Mouse (Mus musculus): Measurements from ENCODE around the gene Nanos1. TPM values are rescaled to one million over a fixed set of nuclear protein-coding genes. Genes with fewer than 3 reads are reported as not detected.

The Nanos1 gene
- polyA plus RNA-seq, 1 experiment = 0.48 TPM

DNA sequence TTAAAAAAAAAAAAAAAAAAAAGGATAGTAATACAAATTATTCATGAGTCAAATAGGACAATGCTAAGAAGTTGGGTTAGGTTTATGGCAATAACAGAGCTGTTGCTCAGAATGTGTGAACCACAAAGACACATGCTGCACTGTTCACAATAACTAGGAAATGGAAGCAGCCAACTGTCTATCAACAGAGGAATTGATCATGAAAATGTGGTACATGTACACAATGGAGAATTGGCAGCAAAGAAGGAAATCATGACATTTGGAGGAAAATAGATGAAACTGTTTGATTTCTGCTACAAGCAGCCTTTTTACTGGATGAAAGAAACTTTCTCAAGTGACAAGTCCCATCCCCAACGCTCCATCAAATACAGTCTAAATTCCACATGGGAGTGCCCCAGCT, 23.8 kb upstream of the Nanos1 start:
- WGBS = 70% methylated on average over 1 of the region's 1 CpGs
- H3K27me3 ChIP-seq (ENCODE audit: control insufficient read depth, insufficient read depth, low read length) = no peaks in the 10 kb centered on the region; the same call in 1 of the 2 replicates
- no peak overlapping the region for H3K4me3 ChIP-seq (ENCODE audit: low read depth, low read length)
- H3K4me1 ChIP-seq (ENCODE audit: control insufficient read depth, insufficient read depth, insufficient read length, low read length) = no peaks in the 10 kb centered on the region
- TF ChIP-seq POLR2A (IDR thresholded peaks at IDR 0.05; ENCODE audit: low read depth, low read length) = no peak
- TF ChIP-seq CTCF (IDR thresholded peaks at IDR 0.05; ENCODE audit: extremely low read depth, insufficient read length, insufficient replicate concordance, low read depth, low read length) = no peak
- no peaks in the 10 kb centered on the region for H3K36me3 ChIP-seq (ENCODE audit: control insufficient read depth, insufficient read depth, low read length)
- no peak overlapping the region for H3K27ac ChIP-seq (ENCODE audit: insufficient read depth, low read depth, low read length)

DNA sequence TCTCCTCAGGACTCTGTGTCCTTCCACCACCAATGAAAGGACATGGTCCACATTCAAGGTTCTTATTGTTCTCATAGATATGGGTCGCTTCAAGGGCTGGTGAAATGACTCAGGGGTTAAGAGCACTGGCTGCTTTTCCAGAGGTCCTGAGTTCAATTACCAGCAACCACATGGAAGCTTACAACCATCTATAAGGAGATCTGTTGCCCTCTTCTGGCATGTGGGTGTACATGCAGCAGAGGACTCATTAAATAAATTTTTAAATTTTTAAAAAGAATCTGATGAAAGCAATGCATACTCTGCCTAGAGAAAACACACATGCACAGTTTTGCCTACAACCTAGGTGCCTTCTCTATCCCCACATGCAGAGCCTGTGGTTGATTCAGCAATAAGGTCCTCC, 15.2 kb upstream of the Nanos1 start:
- no peaks in the 10 kb centered on the region for H3K36me3 ChIP-seq (ENCODE audit: control insufficient read depth, insufficient read depth, low read length)
- no peak overlapping the region for H3K27ac ChIP-seq (ENCODE audit: insufficient read depth, low read depth, low read length)
- 40% methylated on average over 1 of the region's 1 CpGs for WGBS
- H3K27me3 ChIP-seq (ENCODE audit: control insufficient read depth, insufficient read depth, low read length) = no peaks in the 10 kb centered on the region
- TF ChIP-seq POLR2A (IDR thresholded peaks at IDR 0.05; ENCODE audit: low read depth, low read length) = no peak
- TF ChIP-seq CTCF (IDR thresholded peaks at IDR 0.05; ENCODE audit: extremely low read depth, insufficient read length, insufficient replicate concordance, low read depth, low read length) = no peak
- H3K4me3 ChIP-seq (ENCODE audit: low read depth, low read length) = no peak overlapping the region
- no peaks in the 10 kb centered on the region for H3K4me1 ChIP-seq (ENCODE audit: control insufficient read depth, insufficient read depth, insufficient read length, low read length)

DNA sequence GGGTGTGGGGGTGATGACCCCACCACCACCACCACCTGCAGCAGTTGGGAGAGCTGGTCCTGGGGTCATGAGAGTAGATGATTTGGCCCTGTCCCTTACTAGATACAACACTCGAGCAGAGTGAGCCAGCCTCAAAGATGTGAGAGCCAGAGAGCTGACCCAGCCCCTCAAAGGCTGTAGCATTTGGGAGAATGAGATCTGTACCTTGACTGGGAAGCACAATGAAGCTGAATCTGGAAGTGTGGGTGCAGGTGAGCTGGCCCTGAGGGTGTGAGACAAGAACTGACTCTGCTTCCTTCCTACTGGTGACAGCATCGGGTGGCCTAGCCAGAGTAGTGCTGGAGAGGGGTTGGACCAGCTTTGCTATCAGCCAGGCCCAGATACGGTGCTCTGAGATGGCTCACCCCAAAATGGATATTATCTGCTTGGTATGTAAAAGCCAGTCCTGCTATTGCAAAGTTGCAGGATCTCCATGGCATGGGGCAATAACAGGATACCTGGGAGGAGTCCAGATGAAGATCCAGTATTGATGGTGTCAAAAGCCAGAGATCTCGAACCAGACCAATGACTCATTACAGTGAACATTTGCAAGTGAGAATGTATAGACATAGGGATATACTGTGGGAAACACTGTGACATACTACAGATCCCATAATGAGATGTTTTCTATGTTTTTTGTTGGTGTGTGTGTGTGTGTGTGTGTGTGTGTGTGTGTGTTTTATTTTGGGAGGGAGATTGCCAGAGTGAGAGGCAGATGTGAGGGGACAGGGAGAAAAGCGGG, 11.8 kb upstream of the Nanos1 start:
- WGBS = 63% methylated on average over 5 of the region's 5 CpGs
- TF ChIP-seq CTCF (IDR thresholded peaks at IDR 0.05; ENCODE audit: extremely low read depth, insufficient read length, insufficient replicate concordance, low read depth, low read length) = no peak
- TF ChIP-seq POLR2A (IDR thresholded peaks at IDR 0.05; ENCODE audit: low read depth, low read length) = no peak
- no peak overlapping the region for H3K4me3 ChIP-seq (ENCODE audit: low read depth, low read length)

DNA sequence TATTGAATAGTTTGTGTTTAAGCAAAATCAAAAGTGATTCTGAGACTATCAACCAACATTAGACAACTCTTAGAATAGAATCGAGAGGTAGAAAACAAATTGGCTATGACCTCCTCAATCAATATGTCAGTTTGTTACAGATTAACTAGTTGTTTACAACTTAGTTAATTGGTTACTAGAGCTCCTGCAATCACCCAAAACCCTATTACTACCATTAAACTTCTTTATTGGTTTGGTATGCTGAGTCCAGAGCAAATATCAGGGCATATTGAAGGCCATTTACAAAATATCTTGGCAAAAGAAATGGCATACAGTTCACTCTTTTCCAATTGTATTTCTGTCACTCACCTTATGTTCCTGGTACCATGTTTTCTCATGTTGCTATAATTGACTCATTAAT, 8.0 kb upstream of the Nanos1 start:
- 29% methylated on average over 1 of the region's 1 CpGs for WGBS
- Histone ChIP-seq H3K36me3 (ENCODE audit: control insufficient read depth, insufficient read depth, low read length) (no peaks in the 10 kb centered on the region), H3K27ac (ENCODE audit: insufficient read depth, low read depth, low read length) (no peak overlapping the region), H3K27me3 (ENCODE audit: control insufficient read depth, insufficient read depth, low read length) (no peaks in the 10 kb centered on the region), H3K4me3 (ENCODE audit: low read depth, low read length) (no peak overlapping the region), H3K4me1 (ENCODE audit: control insufficient read depth, insufficient read depth, insufficient read length, low read length) (no peaks in the 10 kb centered on the region)
- TF ChIP-seq POLR2A (IDR thresholded peaks at IDR 0.05; ENCODE audit: low read depth, low read length) = no peak
- TF ChIP-seq CTCF (IDR thresholded peaks at IDR 0.05; ENCODE audit: extremely low read depth, insufficient read length, insufficient replicate concordance, low read depth, low read length) = no peak

More for the DNA sequence above, 11.8 kb upstream of the Nanos1 start:
- Histone ChIP-seq H3K4me1 (ENCODE audit: control insufficient read depth, insufficient read depth, insufficient read length, low read length) (no peaks in the 10 kb centered on the region), H3K27me3 (ENCODE audit: control insufficient read depth, insufficient read depth, low read length) (no peaks in the 10 kb centered on the region), H3K27ac (ENCODE audit: insufficient read depth, low read depth, low read length) (no peak overlapping the region), H3K36me3 (ENCODE audit: control insufficient read depth, insufficient read depth, low read length) (no peaks in the 10 kb centered on the region)

DNA sequence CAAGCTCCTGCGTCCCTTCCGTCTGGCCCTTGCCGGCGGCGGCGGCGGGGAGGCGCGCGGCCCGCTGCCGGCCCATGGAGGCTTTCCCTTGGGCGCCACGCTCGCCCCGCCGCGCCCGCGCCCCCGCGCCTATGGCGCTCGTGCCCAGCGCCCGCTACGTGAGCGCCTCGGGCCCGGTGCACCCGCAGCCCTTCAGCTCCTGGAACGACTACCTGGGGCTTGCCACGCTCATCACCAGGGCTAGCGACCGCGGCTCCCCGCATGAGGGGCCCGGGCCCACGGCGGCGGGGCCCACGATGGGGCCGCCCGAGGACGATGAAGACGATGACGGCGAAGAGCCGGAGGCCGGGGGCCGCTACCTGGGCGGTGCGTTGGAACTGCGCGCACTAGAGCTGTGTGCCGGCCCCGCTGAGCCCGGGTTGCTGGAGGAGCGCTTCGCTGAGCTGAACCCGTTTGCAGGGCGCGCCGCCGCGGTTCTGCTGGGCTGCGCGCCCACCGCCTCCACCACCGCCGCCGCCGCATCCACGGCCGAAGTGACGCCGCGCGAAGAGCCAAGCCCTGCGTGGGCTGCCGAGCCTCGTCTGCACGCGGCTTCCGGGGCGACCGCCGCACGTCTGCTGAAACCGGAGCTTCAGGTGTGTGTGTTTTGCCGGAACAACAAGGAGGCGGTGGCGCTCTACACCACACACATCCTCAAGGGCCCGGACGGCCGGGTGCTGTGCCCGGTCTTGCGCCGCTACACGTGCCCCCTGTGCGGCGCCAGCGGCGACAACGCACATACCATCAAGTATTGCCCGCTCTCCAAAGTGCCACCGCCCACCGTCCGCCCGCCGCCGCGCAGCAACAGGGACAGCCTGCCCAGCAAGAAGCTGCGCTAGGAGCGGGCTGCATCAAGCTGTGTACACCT, 658 bp downstream of the Nanos1 start:
- Histone ChIP-seq H3K27ac (ENCODE audit: insufficient read depth, low read depth, low read length) (no peak overlapping the region), H3K4me1 (ENCODE audit: control insufficient read depth, insufficient read depth, insufficient read length, low read length) (peaks cover 4% of the 10 kb centered on the region), H3K4me3 (ENCODE audit: low read depth, low read length) (peak overlapping the region; percentile 85), H3K36me3 (ENCODE audit: control insufficient read depth, insufficient read depth, low read length) (peaks cover 8% of the 10 kb centered on the region), H3K27me3 (ENCODE audit: control insufficient read depth, insufficient read depth, low read length) (no peaks in the 10 kb centered on the region; the same call in 1 of the 2 replicates)
- under 1% methylated on average over 112 of the region's 115 CpGs for WGBS
- no peak for TF ChIP-seq CTCF (IDR thresholded peaks at IDR 0.05; ENCODE audit: extremely low read depth, insufficient read length, insufficient replicate concordance, low read depth, low read length)
- TF ChIP-seq POLR2A (IDR thresholded peaks at IDR 0.05; ENCODE audit: low read depth, low read length) = peak; percentile 20; the same call in 1 of the 2 replicates

DNA sequence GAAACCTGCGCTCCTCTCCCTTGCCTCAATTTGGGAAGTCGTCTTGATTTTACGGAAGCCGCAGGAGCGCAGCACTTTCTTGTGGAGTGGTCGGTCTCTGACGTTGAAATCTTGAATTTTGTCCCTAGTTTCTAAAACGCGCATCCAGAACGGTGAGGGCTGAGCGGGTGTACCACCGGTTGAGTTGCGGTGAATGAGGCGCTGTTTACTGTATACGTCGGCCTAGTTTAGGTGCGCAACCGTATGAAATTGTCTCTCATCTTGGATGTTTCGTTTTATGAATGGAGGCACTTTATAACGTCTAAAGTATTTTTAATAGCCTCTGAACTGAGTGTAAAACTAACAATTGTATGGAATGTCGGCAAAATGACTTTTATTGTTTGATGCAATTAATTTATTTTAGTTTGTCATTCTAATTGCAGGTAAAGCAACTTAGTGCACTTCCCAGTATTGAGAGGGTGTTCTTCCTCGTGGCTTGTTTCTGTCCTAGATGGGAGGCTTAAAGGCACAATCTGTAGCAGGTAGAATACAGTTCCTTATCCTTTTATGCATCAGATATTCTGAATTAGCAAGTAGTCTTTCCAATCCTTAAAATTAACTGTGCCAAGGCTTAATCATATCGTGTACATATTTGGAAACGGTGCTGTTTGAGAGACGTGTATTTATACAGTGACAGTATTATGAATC, 1.5 kb downstream of the Nanos1 start:
- 3% methylated on average over 25 of the region's 25 CpGs for WGBS
- peaks cover 4% of the 10 kb centered on the region for H3K4me1 ChIP-seq (ENCODE audit: control insufficient read depth, insufficient read depth, insufficient read length, low read length)
- peaks cover 12% of the 10 kb centered on the region for H3K36me3 ChIP-seq (ENCODE audit: control insufficient read depth, insufficient read depth, low read length)
- TF ChIP-seq CTCF (IDR thresholded peaks at IDR 0.05; ENCODE audit: extremely low read depth, insufficient read length, insufficient replicate concordance, low read depth, low read length) (no peak), POLR2A (IDR thresholded peaks at IDR 0.05; ENCODE audit: low read depth, low read length) (no peak)
- no peak overlapping the region for H3K27ac ChIP-seq (ENCODE audit: insufficient read depth, low read depth, low read length)
- no peaks in the 10 kb centered on the region; the same call in 1 of the 2 replicates for H3K27me3 ChIP-seq (ENCODE audit: control insufficient read depth, insufficient read depth, low read length)
- peak overlapping the region; percentile 85 for H3K4me3 ChIP-seq (ENCODE audit: low read depth, low read length)

All from small intestine, adult 2 months (tissue).